Mouse (Mus musculus) lung, postnatal 25 days (tissue): ENCODE measurements around the gene Olfr1097.

Experiments
- DNase-seq: peaks from one replicate; pipeline ENCODE4 v3.0.0; 2022; ENCODE audit warnings: low spot score

Olfr1097 gene

DNA sequence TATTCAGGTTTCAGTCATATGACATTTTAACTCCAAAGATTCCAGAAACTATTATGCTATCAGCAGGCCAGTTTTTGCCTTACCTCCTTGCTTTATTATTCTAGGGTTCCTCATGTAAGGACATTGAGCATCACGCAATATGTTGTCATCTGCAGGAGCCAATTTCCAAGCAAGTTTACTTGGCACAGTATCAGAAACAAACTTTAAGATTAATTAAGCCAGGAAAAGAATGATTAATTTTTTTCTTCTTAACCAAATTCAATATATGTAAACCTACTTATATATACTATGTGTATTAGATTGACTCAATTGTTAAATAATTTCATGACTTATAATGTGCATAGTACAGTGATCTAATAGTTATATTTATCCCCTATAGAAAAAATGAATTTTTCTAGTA, at the start of gene Olfr1097:
TSS of gene Olfr1097 (minus strand) at position 101 of the 400 bp plus-strand sequence.
- DNase-seq: no peak

DNA sequence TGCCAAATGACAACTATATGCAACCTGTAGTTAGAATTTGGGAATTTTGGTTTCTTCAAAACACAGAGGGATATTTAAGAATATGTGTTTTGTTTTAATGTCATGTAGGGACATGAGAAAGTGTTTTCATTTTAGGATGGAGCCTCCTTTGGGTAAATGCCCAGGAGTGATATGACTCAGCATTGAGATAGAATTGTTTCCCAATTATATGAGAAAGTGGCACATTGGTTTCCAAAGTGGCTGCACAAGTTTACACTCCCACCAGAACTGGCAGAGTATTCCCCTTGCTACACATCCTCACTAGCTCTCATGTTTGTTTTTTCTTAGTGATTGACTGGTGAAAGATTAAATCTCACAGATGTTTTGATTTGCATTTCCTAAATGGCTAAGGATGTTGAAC, 34.5 kb upstream of the Olfr1097 start:
- DNase-seq: no peak

DNA sequence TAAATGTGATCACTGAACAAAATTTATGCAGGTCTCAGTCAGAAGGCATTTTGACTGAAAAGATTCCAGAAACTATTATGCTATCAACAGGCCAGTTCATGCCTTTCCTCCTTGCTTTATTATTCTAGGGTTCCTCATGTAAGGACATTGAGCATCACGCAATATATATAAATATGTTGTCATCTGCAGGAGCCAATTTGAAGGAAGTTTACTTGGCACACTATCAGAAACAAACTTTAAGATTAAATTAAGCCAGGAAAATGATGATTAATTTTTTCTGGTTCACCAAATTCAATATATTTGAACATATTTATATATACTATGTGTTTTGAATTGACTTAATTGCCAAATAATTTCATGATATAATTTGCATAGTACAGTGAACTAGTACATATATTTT, 32.4 kb upstream of the Olfr1097 start, which contains the start of gene Olfr1098:
TSS of gene Olfr1098 (minus strand) at position 101 of the 400 bp plus-strand sequence.
- no peak for DNase-seq

DNA sequence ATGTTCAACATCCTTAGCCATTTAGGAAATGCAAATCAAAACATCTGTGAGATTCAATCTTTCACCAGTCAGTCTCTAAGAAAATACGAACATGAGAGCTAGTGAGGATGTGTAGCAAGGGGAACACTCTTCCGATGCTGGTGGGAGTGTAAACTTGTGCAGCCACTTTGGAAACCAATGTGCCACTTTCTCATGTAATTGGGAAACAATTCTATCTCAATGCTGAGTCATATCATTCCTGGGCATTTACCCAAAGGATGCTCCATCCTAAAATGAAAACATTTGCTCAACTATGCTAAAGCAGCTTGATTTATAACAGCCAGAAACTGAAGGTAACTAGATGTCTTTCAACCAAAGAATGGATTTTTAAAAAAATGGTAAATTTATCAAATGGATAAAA, 13.6 kb upstream of the Olfr1097 start:
- no peak for DNase-seq

DNA sequence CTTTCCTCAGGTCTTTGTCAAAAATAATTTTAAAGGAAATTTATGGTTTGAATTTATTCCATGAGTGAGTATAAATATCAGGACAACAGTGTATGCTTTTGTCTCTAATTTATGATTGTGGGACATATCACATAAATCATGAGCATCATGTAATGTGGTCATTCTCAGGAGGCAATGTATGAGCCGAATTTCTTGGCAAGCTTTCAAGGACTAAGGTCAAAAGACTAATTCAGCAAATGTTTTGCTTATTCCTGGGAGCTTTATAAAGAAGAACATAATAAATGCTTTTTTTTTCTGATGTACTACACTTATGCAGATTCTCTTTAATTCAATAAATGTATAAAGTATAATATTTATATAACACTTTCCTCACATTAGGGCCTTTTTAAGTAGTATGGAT, 17.3 kb downstream of the Olfr1097 start, which contains the start of gene Gm13723:
TSS of gene Gm13723 (minus strand) at position 101 of the 400 bp plus-strand sequence.
- no peak for DNase-seq

DNA sequence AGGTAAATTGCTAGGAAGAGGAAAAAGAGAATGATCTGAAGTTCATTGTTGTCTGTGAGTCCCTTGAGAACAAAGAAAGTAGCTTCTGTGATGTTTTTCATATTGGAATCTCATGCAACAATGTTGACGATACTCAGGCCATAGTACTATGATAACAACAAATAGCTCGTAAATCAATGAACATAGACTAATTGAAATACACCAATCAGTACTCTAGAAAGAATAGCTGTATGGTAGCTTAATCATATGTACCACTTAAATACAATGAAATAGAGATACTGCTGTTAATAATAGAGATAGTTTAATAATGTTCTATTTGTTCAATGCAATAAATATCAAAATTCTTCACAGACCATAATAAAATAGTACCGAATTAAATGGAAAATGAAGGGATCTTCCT, 40.4 kb downstream of the Olfr1097 start, which contains the start of gene Olfr1095:
TSS of gene Olfr1095 (minus strand) at position 101 of the 400 bp plus-strand sequence.
- no peak for DNase-seq
